Mouse (Mus musculus) kidney, postnatal 0 days (tissue): Measurements from ENCODE around the gene Klhl35. TPM values are rescaled to one million over a fixed set of nuclear protein-coding genes. Genes with fewer than 3 reads are reported as not detected.
A peak's percentile ranks its signal among the peaks of the same experiment; 100 is the strongest.

Source experiments
- ATAC-seq: fragments of 200-750 bp; cut with Nextera tagmentation; replicated peaks from 2 replicates; pipeline ENCODE4 v1.8.0; 2017; ENCODE audit warnings: low read depth, moderate number of reproducible peaks, moderate TSS enrichment, moderate library complexity; ENCODE audit not compliant: low FRiP score
- DNase-seq: peaks from one replicate; pipeline ENCODE4 v3.0.0-alpha.2; 2016; ENCODE audit warnings: low spot score
- H3K27ac ChIP-seq: fragments of 300-500 bp; sonication (generic); 2 replicates; pipeline ENCODE4 v1.5.1; 2014; ENCODE audit warnings: mild to moderate bottlenecking
- H3K27me3 ChIP-seq: fragments of 300-500 bp; sonication (generic); 2 replicates; pipeline ENCODE4 v1.6.1; 2014; ENCODE audit warnings: low read length, mixed read lengths; ENCODE audit not compliant: insufficient read depth
- H3K36me3 ChIP-seq: fragments of 300-500 bp; sonication (generic); 2 replicates; pipeline ENCODE4 v1.6.1; 2014; ENCODE audit warnings: low read length, mixed read lengths; ENCODE audit not compliant: insufficient read depth
- H3K4me1 ChIP-seq: fragments of 300-500 bp; sonication (generic); replicated peaks from 2 replicates; pipeline ENCODE4 v1.6.1; 2014; ENCODE audit warnings: antibody characterized with exemption, low read length, mixed read lengths; ENCODE audit not compliant: insufficient read depth
- H3K4me2 ChIP-seq: fragments of 300-500 bp; sonication (generic); 2 replicates; pipeline ENCODE4 v1.6.1; 2014; ENCODE audit warnings: mild to moderate bottlenecking, low read length, moderate library complexity, mixed read lengths
- H3K4me3 ChIP-seq: fragments of 300-500 bp; sonication (generic); replicated peaks from 2 replicates; pipeline ENCODE4 v1.5.1; 2014; ENCODE audit warnings: low read depth, low read length
- H3K9ac ChIP-seq: fragments of 300-500 bp; sonication (generic); 2 replicates; pipeline ENCODE4 v1.6.1; 2014; ENCODE audit warnings: low read depth, low read length
- H3K9me3 ChIP-seq: fragments of 300-500 bp; sonication (generic); replicated peaks from 2 replicates; pipeline ENCODE4 v1.6.1; 2016; ENCODE audit warnings: low read length, inconsistent platforms, mixed read lengths
- CTCF ChIP-seq: IDR thresholded peaks from 2 replicates; pipeline ENCODE4 v1.5.1; 2016; ENCODE audit warnings: antibody characterized with exemption, low read depth, mild to moderate bottlenecking, moderate library complexity
- WGBS: fragments of 180-500 bp; shearing (Covaris S2); extraction: QIAGEN DNeasy Blood & Tissue Kit; methylation state at CpG from one replicate; pipeline ENCODE4 v1.1.7; 2014; 5-methylcytosine and 5-hydroxymethylcytosine counted together
- polyA plus RNA-seq: library from polyadenylated mRNA; unstranded; fragments of >200 nt; fragmentation: Nextera tagmentation; extraction: Ambion mirVana; gene quantifications from 2 replicates; pipeline ENCODE4 v1.2.1, GENCODE M21; 2015

The Klhl35 gene
- polyA plus RNA-seq, 1 experiment from 2014 or later: 1.3 TPM

- DNase-seq (no peak), ATAC-seq (no peak)
- H3K4me1 ChIP-seq: no peaks in the 10 kb centered on the region
- no peak overlapping the region for H3K27ac ChIP-seq
- 0 out of 2 replicates have a peak, but pooled peaks cover 2% of the 10 kb centered on the region for H3K36me3 ChIP-seq
- H3K4me2 ChIP-seq: no peak overlapping the region
- H3K9ac ChIP-seq: no peak overlapping the region
- TF ChIP-seq CTCF: no peak
- H3K27me3 ChIP-seq: no peaks in the 10 kb centered on the region
- no peak overlapping the region for H3K4me3 ChIP-seq
- H3K9me3 ChIP-seq: no peaks in the 10 kb centered on the region
- 50% methylated on average over 5 of the region's 5 CpGs for WGBS
These were observed 18.5 kb upstream of the Klhl35 start for GRCm38 (mm10) chr7:99447323-99447722.

GRCm38 (mm10) chr7:99448619-99449018 lies 17.2 kb upstream of the Klhl35 start:
- no peak overlapping the region for H3K9ac ChIP-seq
- peaks cover 3% of the 10 kb centered on the region for H3K4me1 ChIP-seq
- 68% methylated on average over 5 of the region's 5 CpGs for WGBS
- TF ChIP-seq CTCF: no peak
- H3K36me3 ChIP-seq: 0 out of 2 replicates have a peak, but pooled peaks cover 2% of the 10 kb centered on the region
- H3K9me3 ChIP-seq: no peaks in the 10 kb centered on the region
- ATAC-seq (no peak), DNase-seq (no peak)
- H3K27me3 ChIP-seq: no peaks in the 10 kb centered on the region
- H3K4me2 ChIP-seq: no peak overlapping the region
- H3K4me3 ChIP-seq: no peak overlapping the region
- no peak overlapping the region for H3K27ac ChIP-seq

GRCm38 (mm10) chr7:99449063-99449462 lies 16.7 kb upstream of the Klhl35 start:
- 0 out of 2 replicates have a peak, but pooled peaks cover 2% of the 10 kb centered on the region for H3K36me3 ChIP-seq
- H3K9me3 ChIP-seq: no peaks in the 10 kb centered on the region
- ATAC-seq (no peak), DNase-seq (no peak)
- H3K27ac ChIP-seq: no peak overlapping the region
- H3K9ac ChIP-seq: no peak overlapping the region
- H3K4me3 ChIP-seq: no peak overlapping the region
- no peak overlapping the region for H3K4me2 ChIP-seq
- H3K4me1 ChIP-seq: peaks cover 7% of the 10 kb centered on the region
- TF ChIP-seq CTCF: no peak
- H3K27me3 ChIP-seq: no peaks in the 10 kb centered on the region
- 63% methylated on average over 8 of the region's 8 CpGs for WGBS

GRCm38 (mm10) chr7:99449751-99450150 lies 16.1 kb upstream of the Klhl35 start:
- Histone ChIP-seq H3K27ac (no peak overlapping the region), H3K9ac (no peak overlapping the region), H3K4me2 (no peak overlapping the region), H3K9me3 (no peaks in the 10 kb centered on the region), H3K4me1 (peaks cover 10% of the 10 kb centered on the region), H3K4me3 (no peak overlapping the region), H3K36me3 (no peaks in the 10 kb centered on the region), H3K27me3 (no peaks in the 10 kb centered on the region)
- DNase-seq (no peak), ATAC-seq (no peak)
- WGBS: 73% methylated on average over 3 of the region's 3 CpGs
- no peak for TF ChIP-seq CTCF

- TF ChIP-seq CTCF: peak; percentile 99
- 2% methylated on average over 3 of the region's 3 CpGs for WGBS
- Histone ChIP-seq H3K4me3 (no peak overlapping the region), H3K9ac (no peak overlapping the region), H3K4me1 (peaks cover 10% of the 10 kb centered on the region), H3K4me2 (no peak overlapping the region), H3K27me3 (no peaks in the 10 kb centered on the region), H3K36me3 (no peaks in the 10 kb centered on the region), H3K9me3 (no peaks in the 10 kb centered on the region), H3K27ac (no peak overlapping the region)
- DNase-seq: peak; percentile 89
- ATAC-seq: peak; percentile 43
These were observed 15.1 kb upstream of the Klhl35 start for GRCm38 (mm10) chr7:99450703-99451102.

GRCm38 (mm10) chr7:99452859-99453258 lies 12.9 kb upstream of the Klhl35 start:
- Histone ChIP-seq H3K9me3 (no peaks in the 10 kb centered on the region), H3K36me3 (no peaks in the 10 kb centered on the region), H3K4me2 (no peak overlapping the region), H3K27ac (no peak overlapping the region), H3K4me1 (peaks cover 10% of the 10 kb centered on the region), H3K4me3 (no peak overlapping the region), H3K27me3 (no peaks in the 10 kb centered on the region), H3K9ac (no peak overlapping the region)
- ATAC-seq (no peak), DNase-seq (no peak)
- WGBS: 64% methylated on average over 7 of the region's 7 CpGs
- no peak for TF ChIP-seq CTCF

- H3K9ac ChIP-seq: peak overlapping the region; percentile 18; the same call in 1 of the 2 replicates
- no peak for TF ChIP-seq CTCF
- ATAC-seq: peak; percentile 53
- no peaks in the 10 kb centered on the region for H3K27me3 ChIP-seq
- H3K4me3 ChIP-seq: no peak overlapping the region
- peaks cover 13% of the 10 kb centered on the region for H3K4me1 ChIP-seq
- WGBS: 38% methylated on average over 4 of the region's 4 CpGs
- no peaks in the 10 kb centered on the region for H3K9me3 ChIP-seq
- peak; percentile 73 for DNase-seq
- no peak overlapping the region for H3K4me2 ChIP-seq
- H3K36me3 ChIP-seq: no peaks in the 10 kb centered on the region
- peak overlapping the region; percentile 31; the same call in 1 of the 2 replicates for H3K27ac ChIP-seq
These were observed 11.8 kb upstream of the Klhl35 start for GRCm38 (mm10) chr7:99454044-99454443.
